Mouse (Mus musculus): ENCODE results near the gene Pitpnb.

The Pitpnb gene

DNA sequence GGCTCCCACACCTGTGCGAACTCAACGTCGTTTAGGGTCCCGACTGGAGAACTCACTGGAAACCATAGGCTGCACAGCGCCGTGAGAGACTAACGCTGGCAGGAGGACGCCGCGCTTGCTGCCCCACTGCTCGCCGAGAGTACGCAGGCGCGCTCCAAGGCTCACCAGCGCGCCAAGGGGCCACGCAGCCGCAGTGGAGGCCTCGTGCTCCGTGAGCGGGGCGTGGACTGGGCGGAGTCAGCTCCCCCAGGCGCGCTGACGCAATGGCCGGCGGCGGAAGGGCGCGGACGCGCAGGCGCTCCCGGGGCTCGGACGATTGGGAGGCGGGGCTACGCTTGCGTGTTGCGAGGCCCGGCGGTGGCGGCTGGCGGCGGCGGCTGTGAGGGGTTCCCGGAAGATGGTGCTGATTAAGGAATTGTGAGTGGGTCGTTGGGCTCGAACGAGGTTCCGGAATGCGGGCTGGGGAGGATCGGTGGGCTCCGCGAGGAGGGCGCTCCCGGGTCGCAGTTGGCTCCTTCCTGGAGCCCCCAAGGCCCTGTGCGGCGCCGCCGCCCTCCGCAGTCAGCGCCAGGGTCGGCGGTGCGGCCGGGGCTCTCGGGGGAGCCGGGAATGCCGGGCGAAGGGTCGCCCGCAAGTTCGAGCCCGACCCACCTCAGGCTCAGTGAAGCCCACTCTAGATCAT is at the start of gene Pitpnb:
TSS of gene Pitpnb (plus strand) at position 347 of the 682 bp plus-strand sequence.
- peak; percentile 99 for DNase-seq (ENCODE audit: low read depth)

DNA sequence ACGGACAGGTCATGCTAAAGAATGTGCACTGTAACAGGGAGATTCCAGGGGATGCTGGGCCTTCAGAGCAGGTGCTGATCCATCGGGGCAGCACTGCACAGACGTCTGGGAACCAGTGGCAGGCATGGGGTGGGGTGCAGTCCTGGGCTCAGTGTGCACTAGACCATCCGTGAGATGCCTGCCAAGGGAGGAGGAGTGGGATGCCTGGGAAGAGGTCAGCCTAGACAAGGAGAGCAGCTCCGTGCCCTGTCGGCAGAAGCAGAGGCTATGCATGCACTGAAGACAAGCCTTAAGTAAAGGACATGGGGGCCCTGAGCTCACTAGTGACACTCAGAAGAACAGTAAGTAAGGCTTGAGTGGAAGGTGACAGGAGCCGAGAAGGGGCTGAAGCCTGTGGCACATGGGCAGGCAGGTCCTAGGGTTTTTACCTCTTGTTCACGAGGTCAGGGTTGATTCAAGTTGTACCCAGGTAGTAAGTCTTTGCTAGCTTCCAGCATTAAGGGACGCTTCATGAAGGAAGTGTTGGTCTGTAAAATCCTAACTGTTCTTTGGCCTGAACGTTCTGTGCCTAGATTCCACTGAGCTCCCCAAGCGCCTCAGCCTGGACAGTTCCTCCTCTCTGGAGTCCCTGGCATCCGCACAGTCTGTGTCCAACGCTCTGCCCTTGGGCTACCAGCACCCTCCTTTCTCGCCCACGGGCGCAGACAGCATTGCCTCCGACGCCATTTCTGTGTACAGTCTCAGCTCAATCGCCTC is 46.0 kb upstream of the Pitpnb start:
- DNase-seq (ENCODE audit: low read depth), result no peak

GRCm38 (mm10) chr5:111287571-111287970 is 43.0 kb upstream of the Pitpnb start:
- DNase-seq (ENCODE audit: low read depth), result no peak

DNA sequence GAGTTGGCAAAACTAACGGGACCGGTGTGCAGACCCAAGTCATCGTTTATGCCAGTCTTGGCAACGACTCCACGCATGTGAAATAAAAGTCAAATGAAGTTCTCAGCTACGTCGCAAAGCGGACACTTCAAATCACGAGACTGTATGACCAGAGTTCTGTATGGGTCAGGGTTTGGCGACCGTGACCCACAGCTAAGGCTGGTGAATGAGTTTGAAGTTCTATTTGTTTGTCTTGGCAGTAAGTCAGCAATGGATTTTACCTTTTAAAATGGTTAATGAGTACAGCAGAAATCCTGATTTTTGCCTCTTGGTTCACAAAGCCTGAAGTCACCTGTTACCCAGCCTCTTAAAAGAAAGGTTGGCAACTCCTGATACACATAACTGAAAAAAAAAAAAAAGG is 42.1 kb upstream of the Pitpnb start:
- no peak for DNase-seq (ENCODE audit: low read depth)

GRCm38 (mm10) chr5:111290071-111290470 is 40.5 kb upstream of the Pitpnb start:
- no peak for DNase-seq (ENCODE audit: low read depth)

GRCm38 (mm10) chr5:111291639-111292038 is 38.9 kb upstream of the Pitpnb start:
- DNase-seq (ENCODE audit: low read depth), result no peak

DNA sequence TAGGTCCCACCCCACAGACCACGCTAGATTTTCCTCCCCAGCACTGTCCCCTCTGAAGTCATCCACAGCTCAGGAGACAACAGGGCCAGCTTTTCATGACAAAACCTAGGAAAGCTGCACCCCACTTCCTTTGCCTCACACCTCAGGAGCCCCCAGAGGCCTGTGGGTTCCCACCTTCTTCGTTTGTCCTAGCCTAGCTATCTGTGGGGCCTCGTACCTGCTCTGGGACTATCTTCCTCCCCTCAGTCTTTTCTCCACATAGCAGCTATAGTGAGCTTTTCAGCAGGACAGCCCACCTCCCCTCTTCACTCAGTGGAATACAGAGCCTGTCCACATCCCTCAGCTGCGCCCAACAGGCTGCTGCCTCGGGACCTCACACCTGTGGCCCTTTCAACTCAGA is 32.8 kb upstream of the Pitpnb start:
- DNase-seq (ENCODE audit: low read depth), result no peak

GRCm38 (mm10) chr5:111298706-111299105 is 31.9 kb upstream of the Pitpnb start:
- DNase-seq (ENCODE audit: low read depth), result peak; percentile 10

- DNase-seq (ENCODE audit: low read depth), result no peak
Measured at GRCm38 (mm10) chr5:111300776-111301175, 29.8 kb upstream of the Pitpnb start.

- DNase-seq (ENCODE audit: low read depth), result no peak
Measured at GRCm38 (mm10) chr5:111301736-111302135, 28.8 kb upstream of the Pitpnb start.

DNA sequence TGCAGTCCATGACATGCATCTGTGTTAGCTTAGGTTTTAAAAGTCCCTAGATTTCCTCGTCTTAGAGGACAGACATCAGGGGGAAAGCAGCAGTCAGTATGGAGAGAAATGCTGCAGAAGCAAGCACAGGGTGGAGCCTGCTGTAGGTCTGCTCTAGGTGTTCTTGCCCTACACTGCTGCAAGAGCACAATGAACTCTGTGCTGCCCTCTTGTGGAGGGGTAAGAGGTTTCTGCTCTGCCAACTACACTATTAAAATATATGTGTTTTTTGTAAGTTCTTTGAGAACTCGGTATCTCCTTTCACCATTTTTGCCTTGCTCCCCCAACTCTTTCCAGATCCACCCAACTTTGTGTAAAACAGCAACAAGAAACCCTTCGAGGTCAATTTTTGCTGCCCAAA is 25.8 kb upstream of the Pitpnb start:
- DNase-seq (ENCODE audit: low read depth), result peak; percentile 29

- DNase-seq (ENCODE audit: low read depth), result no peak
Measured at GRCm38 (mm10) chr5:111310185-111310584, 20.4 kb upstream of the Pitpnb start.

DNA sequence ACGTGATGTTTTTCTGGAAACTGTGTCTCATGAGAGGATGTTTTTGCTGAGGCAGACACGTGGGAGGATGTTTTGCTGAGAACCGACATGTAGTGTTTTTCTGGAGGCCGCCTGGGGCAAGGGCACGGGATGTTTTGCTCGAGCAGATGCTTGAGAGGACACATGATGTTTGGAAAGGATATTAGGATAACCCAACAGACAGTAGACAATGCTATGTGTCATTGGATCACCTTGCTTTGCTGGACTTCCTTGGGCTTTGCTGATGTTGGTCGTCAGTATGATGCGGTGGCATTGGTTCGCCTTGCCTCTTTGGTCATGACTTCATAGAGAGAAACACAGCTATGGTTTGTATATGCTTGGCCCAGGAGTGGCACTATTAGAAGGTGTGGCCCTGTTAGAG is 16.7 kb upstream of the Pitpnb start:
- peak; percentile 21 for DNase-seq (ENCODE audit: low read depth)

GRCm38 (mm10) chr5:111315061-111315460 is 15.5 kb upstream of the Pitpnb start:
- DNase-seq (ENCODE audit: low read depth), result no peak

GRCm38 (mm10) chr5:111317526-111317925 is 13.0 kb upstream of the Pitpnb start:
- DNase-seq (ENCODE audit: low read depth), result no peak

DNA sequence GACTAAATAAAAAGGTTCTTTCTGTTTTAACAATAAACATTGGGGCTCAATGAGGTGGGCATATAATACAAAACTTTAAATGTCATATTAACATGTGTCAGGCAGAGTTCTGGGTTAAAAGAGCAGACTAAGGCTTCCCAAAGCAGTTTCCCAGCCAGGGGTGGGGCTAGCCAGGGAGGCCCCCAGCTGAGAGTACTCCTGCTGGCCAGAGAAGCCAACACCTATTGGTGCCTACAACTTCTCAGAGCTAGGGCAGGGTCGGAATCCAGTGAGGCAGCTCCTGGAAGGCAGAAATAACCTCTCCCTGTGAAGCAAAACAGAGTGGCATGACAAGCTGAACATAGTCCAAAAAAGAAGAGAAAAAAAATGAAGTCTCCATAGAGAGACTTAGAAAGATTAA is 11.6 kb upstream of the Pitpnb start:
- no peak for DNase-seq (ENCODE audit: low read depth)

GRCm38 (mm10) chr5:111325813-111326212 is 4.8 kb upstream of the Pitpnb start:
- no peak for DNase-seq (ENCODE audit: low read depth)

- no peak for DNase-seq (ENCODE audit: low read depth)
Measured at GRCm38 (mm10) chr5:111327420-111327819, 3.1 kb upstream of the Pitpnb start.

DNA sequence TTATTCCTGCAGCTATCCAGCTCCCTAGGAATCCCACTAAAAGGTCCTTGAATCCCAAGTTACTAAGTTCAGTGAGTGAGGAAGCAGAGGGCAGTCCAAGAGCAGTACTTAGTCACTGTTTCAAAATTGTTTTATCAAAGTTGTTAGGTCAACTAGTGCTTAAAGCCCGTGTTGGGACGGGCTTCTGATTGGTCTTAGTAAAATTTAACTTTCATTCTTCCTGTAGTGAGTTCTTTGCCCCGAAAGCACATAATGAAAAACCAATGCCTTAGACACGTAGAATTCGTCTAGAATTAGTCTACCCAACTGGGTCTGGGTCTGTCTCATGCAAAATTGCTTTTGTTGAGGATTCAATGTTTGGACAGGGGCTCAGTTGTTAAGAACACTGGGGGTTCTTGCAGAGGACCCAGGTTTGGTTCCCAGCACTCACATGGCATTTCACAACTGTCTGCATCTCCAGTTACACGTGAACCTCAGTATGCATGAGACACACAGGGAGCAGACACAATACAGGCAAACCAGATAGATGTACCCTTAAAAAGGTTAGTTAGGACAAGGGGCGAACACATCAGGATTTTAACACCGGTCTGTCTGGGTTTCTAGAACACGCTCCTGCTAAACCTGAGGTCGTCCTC is 664 bp upstream of the Pitpnb start:
- DNase-seq (ENCODE audit: low read depth), result no peak

GRCm38 (mm10) chr5:111331099-111331435 is 504 bp downstream of the Pitpnb start:
- peak; percentile 65 for DNase-seq (ENCODE audit: low read depth)

- no peak for DNase-seq (ENCODE audit: low read depth)
Measured at GRCm38 (mm10) chr5:111335939-111336691, 5.6 kb downstream of the Pitpnb start.

DNA sequence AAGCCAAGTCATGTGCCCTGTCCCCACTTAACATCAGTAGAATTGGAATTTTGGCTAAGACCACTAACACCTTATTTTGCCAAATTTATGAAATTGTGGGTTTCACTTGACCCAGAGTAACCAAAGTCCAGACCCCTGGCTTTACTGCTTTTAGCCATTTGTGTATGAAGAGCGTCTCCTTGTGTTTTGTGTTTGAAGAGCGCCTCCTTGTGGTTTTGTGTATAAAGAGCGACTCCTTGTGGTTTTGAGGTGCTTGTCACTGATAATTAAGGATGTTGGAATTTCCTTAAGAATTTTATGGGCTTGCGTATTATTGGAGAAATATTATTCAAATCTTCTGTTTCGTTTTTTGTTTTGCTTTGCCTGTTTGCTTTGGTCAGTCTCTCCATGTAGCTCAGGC is 11.0 kb downstream of the Pitpnb start:
- peak; percentile 78 for DNase-seq (ENCODE audit: low read depth)

Measured in induced T-regulatory cell, adult 2 months (primary cell).